In genomic region chr17:31034165-31034564, GRCm38 (mm10) we compare ENCODE assay signal across 8 mouse cellular contexts. TPM values are rescaled to one million over a fixed set of nuclear protein-coding genes. Genes with fewer than 3 reads are reported as not detected.
DNase-seq lines count a peak whose midpoint lies in the region; ATAC-seq lines count a peak whose summit lies in the region.

No protein-coding gene starts in this region.

- no peaks in the 10 kb centered on the region for H3K36me3 ChIP-seq in forebrain, embryonic 10.5 days (replicated peaks)
- no peaks in the 10 kb centered on the region for H3K36me3 ChIP-seq in forebrain, embryonic 11.5 days (ENCODE audit: control insufficient read depth, insufficient read depth, low read length)
- no peaks in the 10 kb centered on the region for H3K36me3 ChIP-seq in midbrain, embryonic 12.5 days
- H3K36me3 ChIP-seq in kidney, embryonic 14.5 days (ENCODE audit: control insufficient read depth, insufficient read depth, low read length): no peaks in the 10 kb centered on the region
- no peaks in the 10 kb centered on the region for H3K36me3 ChIP-seq in intestine, embryonic 15.5 days

- DNase-seq in forebrain, embryonic 10.5 days (ENCODE audit: extremely low spot score, low spot score): no peak
- DNase-seq in forebrain, embryonic 11.5 days (ENCODE audit: low spot score): no peak
- DNase-seq in brain, adult 2 months (ENCODE audit: low read depth, low spot score): peak; percentile 74
- DNase-seq in heart, postnatal 10 days: peak; percentile 46 to 48
- no peak for DNase-seq in cerebellum, postnatal 25 days

- no peaks in the 10 kb centered on the region for H3K9me3 ChIP-seq in forebrain, embryonic 10.5 days
- H3K9me3 ChIP-seq in forebrain, embryonic 11.5 days (ENCODE audit: control insufficient read depth, low read length): no peaks in the 10 kb centered on the region; the same call in 1 of the 2 replicates
- no peaks in the 10 kb centered on the region for H3K9me3 ChIP-seq in midbrain, embryonic 12.5 days
- H3K9me3 ChIP-seq in kidney, embryonic 14.5 days (ENCODE audit: control insufficient read depth, low read length): peaks cover 8% of the 10 kb centered on the region; the same call in 1 of the 2 replicates
- no peaks in the 10 kb centered on the region for H3K9me3 ChIP-seq in intestine, embryonic 15.5 days

- no peaks in the 10 kb centered on the region for H3K27me3 ChIP-seq in forebrain, embryonic 10.5 days (ENCODE audit: poor library complexity, severe bottlenecking)
- H3K27me3 ChIP-seq in forebrain, embryonic 11.5 days (ENCODE audit: control insufficient read depth, insufficient read depth, low read length): no peaks in the 10 kb centered on the region
- no peaks in the 10 kb centered on the region for H3K27me3 ChIP-seq in midbrain, embryonic 12.5 days
- no peaks in the 10 kb centered on the region for H3K27me3 ChIP-seq in kidney, embryonic 14.5 days (ENCODE audit: control insufficient read depth, insufficient read depth, low read length)
- H3K27me3 ChIP-seq in intestine, embryonic 15.5 days (replicated peaks): no peaks in the 10 kb centered on the region

- H3K27ac ChIP-seq in forebrain, embryonic 10.5 days: 0 out of 2 replicates have a peak overlapping the region, but pooled peaks have one; percentile 41
- H3K27ac ChIP-seq in forebrain, embryonic 11.5 days (ENCODE audit: low read depth, low read length): no peak overlapping the region
- H3K27ac ChIP-seq in midbrain, embryonic 12.5 days (replicated peaks): peak overlapping the region; percentile 52
- no peak overlapping the region for H3K27ac ChIP-seq in kidney, embryonic 14.5 days (ENCODE audit: low read depth, low read length)
- no peak overlapping the region for H3K27ac ChIP-seq in intestine, embryonic 15.5 days

- no peak for ATAC-seq in forebrain, embryonic 11.5 days (replicated peaks; ENCODE audit: low FRiP score)
- 0 out of 2 replicates have a peak, but pooled peaks have one; percentile 34 for ATAC-seq in midbrain, embryonic 12.5 days (ENCODE audit: low FRiP score, low read depth)
- ATAC-seq in kidney, embryonic 14.5 days (ENCODE audit: low FRiP score, low TSS enrichment): no peak
- ATAC-seq in intestine, embryonic 15.5 days: no peak; the same call in 1 of the 2 replicates

- H3K4me1 ChIP-seq in forebrain, embryonic 10.5 days: peaks cover 30% of the 10 kb centered on the region
- no peaks in the 10 kb centered on the region; the same call in 1 of the 2 replicates for H3K4me1 ChIP-seq in forebrain, embryonic 11.5 days (replicated peaks; ENCODE audit: control insufficient read depth, insufficient read depth, low read length)
- H3K4me1 ChIP-seq in midbrain, embryonic 12.5 days: peaks cover 18% of the 10 kb centered on the region
- H3K4me1 ChIP-seq in kidney, embryonic 14.5 days (ENCODE audit: control insufficient read depth, insufficient read depth, low read length): no peaks in the 10 kb centered on the region
- H3K4me1 ChIP-seq in intestine, embryonic 15.5 days (replicated peaks): no peaks in the 10 kb centered on the region

- H3K4me3 ChIP-seq in forebrain, embryonic 10.5 days: no peak overlapping the region
- no peak overlapping the region for H3K4me3 ChIP-seq in forebrain, embryonic 11.5 days (ENCODE audit: low read depth, low read length)
- H3K4me3 ChIP-seq in midbrain, embryonic 12.5 days: no peak overlapping the region
- H3K4me3 ChIP-seq in kidney, embryonic 14.5 days (ENCODE audit: low read length): no peak overlapping the region
- H3K4me3 ChIP-seq in intestine, embryonic 15.5 days (replicated peaks): no peak overlapping the region

- H3K9ac ChIP-seq in forebrain, embryonic 11.5 days (ENCODE audit: low read length): no peak overlapping the region
- no peak overlapping the region for H3K9ac ChIP-seq in midbrain, embryonic 12.5 days (replicated peaks)
- no peak overlapping the region for H3K9ac ChIP-seq in kidney, embryonic 14.5 days (ENCODE audit: low read depth, low read length)
- no peak overlapping the region for H3K9ac ChIP-seq in intestine, embryonic 15.5 days

- intact Hi-C loops in heart, postnatal 10 days (cut with DNase I): loop anchor here (5.0 kb wide), 1 partner anchor 53 kb away; no protein-coding TSS in a partner anchor

- no peak overlapping the region for H3K4me2 ChIP-seq in forebrain, embryonic 11.5 days (ENCODE audit: low read depth, low read length, severe bottlenecking)
- H3K4me2 ChIP-seq in midbrain, embryonic 12.5 days (replicated peaks): no peak overlapping the region
- no peak overlapping the region for H3K4me2 ChIP-seq in kidney, embryonic 14.5 days (replicated peaks; ENCODE audit: low read depth, low read length)
- no peak overlapping the region for H3K4me2 ChIP-seq in intestine, embryonic 15.5 days (replicated peaks)

- WGBS in forebrain, embryonic 10.5 days: 53% methylated on average over 5 of the region's 5 CpGs
- WGBS in forebrain, embryonic 11.5 days: 47% methylated on average over 5 of the region's 5 CpGs
- WGBS in midbrain, embryonic 12.5 days: 49% methylated on average over 5 of the region's 5 CpGs
- 61% methylated on average over 5 of the region's 5 CpGs for WGBS in kidney, embryonic 14.5 days
- WGBS in intestine, embryonic 15.5 days: 63% methylated on average over 5 of the region's 5 CpGs

RNA-seq across cellular contexts. Expression of gene Abcg1, which starts 23.3 kb away (rescaled TPM):
- 6.7 and 7.9 TPM in 2 replicates for polyA plus RNA-seq in forebrain, embryonic 10.5 days (2016; fragmentation: Nextera tagmentation; extraction: Ambion mirVana)
- 10.1 and 11.8 TPM in 2 replicates for polyA plus RNA-seq in forebrain, embryonic 11.5 days (2014; fragmentation: Nextera tagmentation; extraction: Ambion mirVana)
- total RNA-seq in heart, postnatal 10 days (2021): 1 to 10 TPM; 8.9 to 10.0 TPM
- polyA plus RNA-seq in midbrain, embryonic 12.5 days (2016; fragmentation: Nextera tagmentation; extraction: Ambion mirVana): 14.0 and 15.3 TPM in 2 replicates
- polyA plus RNA-seq in kidney, embryonic 14.5 days (2014; fragmentation: Nextera tagmentation; extraction: Ambion mirVana): 4.0 and 5.4 TPM in 2 replicates
- 5.8 and 6.2 TPM in 2 replicates for polyA plus RNA-seq in intestine, embryonic 15.5 days (2015; fragmentation: Nextera tagmentation; extraction: Ambion mirVana)

Comparison
In these comparisons a context has a peak if more than half of its experiments do, and no peak if none do; other contexts are left out.
1. H3K27ac ChIP-seq: peak in forebrain, embryonic 10.5 days (single experiment) and midbrain, embryonic 12.5 days (single experiment); none in forebrain, embryonic 11.5 days (single experiment), kidney, embryonic 14.5 days (single experiment) and intestine, embryonic 15.5 days (single experiment).
2. DNase-seq: peak in brain, adult 2 months (single experiment) and heart, postnatal 10 days (2 of 2); none in forebrain, embryonic 10.5 days (single experiment), forebrain, embryonic 11.5 days (single experiment) and cerebellum, postnatal 25 days (0 of 2).